Mouse (Mus musculus) lung, embryonic 14.5 days (tissue): ENCODE measurements around the gene Palld. TPM values are rescaled to one million over a fixed set of nuclear protein-coding genes. Genes with fewer than 3 reads are reported as not detected.
A peak's percentile ranks its signal among the peaks of the same experiment; 100 is the strongest.

Experiments
- ATAC-seq: fragments of 200-750 bp; cut with Nextera tagmentation; 2 replicates; pipeline ENCODE4 v1.8.0; 2017; ENCODE audit warnings: mild to moderate bottlenecking, moderate TSS enrichment, moderate library complexity; ENCODE audit not compliant: insufficient read depth
- DNase-seq: peaks from one replicate; pipeline ENCODE4 v3.0.0-alpha.2; 2015
- H3K27ac ChIP-seq: fragments of 300-500 bp; sonication (generic); 2 replicates; pipeline ENCODE4 v1.5.1; 2014; ENCODE audit warnings: low read depth, mild to moderate bottlenecking, moderate library complexity
- H3K27me3 ChIP-seq: fragments of 300-500 bp; sonication (generic); 2 replicates; pipeline ENCODE4 v1.6.1; 2014; ENCODE audit warnings: low read length, control low read depth; ENCODE audit not compliant: insufficient read depth
- H3K36me3 ChIP-seq: fragments of 300-500 bp; sonication (generic); 2 replicates; pipeline ENCODE4 v1.6.1; 2014; ENCODE audit warnings: control low read depth; ENCODE audit not compliant: insufficient read depth
- H3K4me1 ChIP-seq: fragments of 300-500 bp; sonication (generic); 2 replicates; pipeline ENCODE4 v1.6.1; 2014; ENCODE audit warnings: antibody characterized with exemption, control low read depth; ENCODE audit not compliant: insufficient read depth
- H3K4me2 ChIP-seq: fragments of 300-500 bp; sonication (generic); 2 replicates; pipeline ENCODE4 v1.6.1; 2014; ENCODE audit warnings: mild to moderate bottlenecking
- H3K4me3 ChIP-seq: fragments of 300-500 bp; sonication (generic); 2 replicates; pipeline ENCODE4 v1.5.1; 2014; ENCODE audit warnings: low read depth, low read length
- H3K9ac ChIP-seq: fragments of 300-500 bp; sonication (generic); 2 replicates; pipeline ENCODE4 v1.6.1; 2014
- H3K9me3 ChIP-seq: fragments of 300-500 bp; sonication (generic); 2 replicates; pipeline ENCODE4 v1.6.1; 2016; ENCODE audit warnings: low read depth, low read length, control low read depth
- CTCF ChIP-seq: IDR thresholded peaks from 2 replicates; pipeline ENCODE4 v1.5.1; 2016; ENCODE audit warnings: antibody characterized with exemption, low read depth
- WGBS: fragments of 180-500 bp; shearing (Covaris S2); extraction: QIAGEN DNeasy Blood & Tissue Kit; methylation state at CpG from one replicate; pipeline ENCODE4 v1.1.7; 2014; 5-methylcytosine and 5-hydroxymethylcytosine counted together
- polyA plus RNA-seq: library from polyadenylated mRNA; unstranded; fragments of >200 nt; fragmentation: Nextera tagmentation; extraction: Ambion mirVana; gene quantifications from 2 replicates; pipeline ENCODE4 v1.2.1, GENCODE M21; 2014

Gene Palld
- polyA plus RNA-seq, 1 experiment from 2014 or later, result 85.0 TPM

- Histone ChIP-seq H3K9ac (no peak overlapping the region), H3K4me1 (no peaks in the 10 kb centered on the region), H3K9me3 (no peaks in the 10 kb centered on the region), H3K4me2 (no peak overlapping the region), H3K27ac (no peak overlapping the region), H3K36me3 (no peaks in the 10 kb centered on the region), H3K27me3 (no peaks in the 10 kb centered on the region), H3K4me3 (no peak overlapping the region)
- no peak for TF ChIP-seq CTCF
- 86% methylated on average over 2 of the region's 2 CpGs for WGBS
- ATAC-seq (no peak), DNase-seq (no peak)
These were observed 16.8 kb upstream of the Palld start for GRCm38 (mm10) chr8:61919145-61919788.

DNA sequence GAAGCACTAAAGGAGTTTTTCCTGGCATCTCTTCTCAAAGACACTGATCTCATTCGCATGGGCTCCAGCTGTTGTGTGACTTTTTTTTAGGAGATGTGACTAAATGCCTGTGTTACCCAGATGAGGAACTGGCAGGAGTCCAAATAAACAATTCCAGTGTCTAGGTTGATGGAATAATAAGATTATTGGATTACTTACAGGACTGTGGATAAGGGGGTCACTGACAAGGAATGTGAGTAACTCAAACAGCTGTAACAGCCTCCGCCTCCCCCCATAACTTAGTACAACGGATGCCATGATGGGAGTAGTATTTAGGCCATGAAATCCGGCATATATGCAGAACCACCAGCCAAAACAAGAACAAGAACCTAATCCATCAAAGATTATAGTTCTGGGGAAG, 14.8 kb upstream of the Palld start:
- DNase-seq (peak; percentile 18), ATAC-seq (peak; percentile 38; the same call in 1 of the 2 replicates)
- H3K4me1 ChIP-seq, result no peaks in the 10 kb centered on the region
- H3K9ac ChIP-seq, result no peak overlapping the region
- no peaks in the 10 kb centered on the region for H3K9me3 ChIP-seq
- 51% methylated on average over 4 of the region's 4 CpGs for WGBS
- H3K4me3 ChIP-seq, result no peak overlapping the region
- no peaks in the 10 kb centered on the region for H3K27me3 ChIP-seq
- no peak overlapping the region for H3K4me2 ChIP-seq
- no peak overlapping the region for H3K27ac ChIP-seq
- TF ChIP-seq CTCF, result no peak
- no peaks in the 10 kb centered on the region for H3K36me3 ChIP-seq

DNA sequence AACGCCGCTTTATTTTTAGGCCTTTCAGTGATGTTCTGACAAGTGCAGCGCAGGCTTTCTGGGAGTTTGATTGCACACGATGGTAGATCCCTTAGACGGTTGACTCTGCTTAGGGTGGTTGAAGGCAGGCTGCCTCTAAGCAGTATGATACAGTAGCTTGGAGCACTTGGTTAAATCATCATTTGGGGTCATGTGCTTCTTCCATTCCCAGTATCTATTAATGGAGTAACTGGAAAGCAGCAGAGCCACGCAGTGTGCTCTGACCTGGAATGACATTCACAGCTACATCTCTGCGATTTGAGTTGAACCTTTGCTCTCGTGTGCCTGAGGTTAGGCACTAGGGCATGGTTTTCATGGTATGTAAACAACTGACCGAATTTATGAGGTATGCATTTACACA, 11.5 kb upstream of the Palld start:
- Histone ChIP-seq H3K4me3 (no peak overlapping the region), H3K9me3 (no peaks in the 10 kb centered on the region), H3K27ac (no peak overlapping the region), H3K4me2 (no peak overlapping the region), H3K9ac (no peak overlapping the region), H3K36me3 (no peaks in the 10 kb centered on the region), H3K27me3 (no peaks in the 10 kb centered on the region), H3K4me1 (no peaks in the 10 kb centered on the region)
- no peak for TF ChIP-seq CTCF
- no peak for ATAC-seq
- WGBS, result 63% methylated on average over 9 of the region's 9 CpGs
- no peak for DNase-seq

DNA sequence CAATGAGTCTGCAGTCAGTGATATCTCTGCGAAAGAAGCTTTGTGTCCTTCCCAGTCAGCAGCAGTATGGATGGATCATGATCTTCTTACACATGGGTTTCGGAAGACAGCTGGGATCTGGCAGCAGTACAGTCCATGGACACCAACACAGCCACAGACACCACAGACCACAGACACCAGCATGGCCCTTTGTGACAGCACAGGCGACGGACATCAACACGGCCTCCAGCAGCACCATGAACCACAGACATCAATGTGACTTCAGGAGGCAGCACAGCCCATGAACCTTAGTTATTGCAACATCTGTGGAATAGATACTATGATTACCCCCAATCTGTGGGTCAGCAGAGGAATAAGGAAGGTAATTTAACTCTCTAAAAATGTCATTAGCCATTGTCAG, 10.3 kb upstream of the Palld start:
- WGBS, result 92% methylated on average over 5 of the region's 5 CpGs
- no peaks in the 10 kb centered on the region for H3K27me3 ChIP-seq

GRCm38 (mm10) chr8:61909313-61909712, 6.8 kb upstream of the Palld start:
- 0 out of 2 replicates have a peak, but pooled peaks cover 2% of the 10 kb centered on the region for H3K4me1 ChIP-seq
- ATAC-seq, result no peak
- H3K27me3 ChIP-seq, result no peaks in the 10 kb centered on the region
- H3K27ac ChIP-seq, result no peak overlapping the region
- 77% methylated on average over 3 of the region's 3 CpGs for WGBS
- no peak for TF ChIP-seq CTCF
- no peaks in the 10 kb centered on the region for H3K9me3 ChIP-seq
- H3K36me3 ChIP-seq, result no peaks in the 10 kb centered on the region
- H3K4me3 ChIP-seq, result no peak overlapping the region
- no peak for DNase-seq
- no peak overlapping the region for H3K4me2 ChIP-seq
- H3K9ac ChIP-seq, result no peak overlapping the region

More for the DNA sequence above, 10.3 kb upstream of the Palld start:
- TF ChIP-seq CTCF, result no peak
- H3K4me2 ChIP-seq, result no peak overlapping the region
- DNase-seq, result no peak
- H3K27ac ChIP-seq, result no peak overlapping the region
- H3K4me3 ChIP-seq, result no peak overlapping the region
- ATAC-seq, result no peak
- H3K4me1 ChIP-seq, result 0 out of 2 replicates have a peak, but pooled peaks cover 2% of the 10 kb centered on the region
- no peak overlapping the region for H3K9ac ChIP-seq
- H3K9me3 ChIP-seq, result no peaks in the 10 kb centered on the region
- H3K36me3 ChIP-seq, result no peaks in the 10 kb centered on the region

DNA sequence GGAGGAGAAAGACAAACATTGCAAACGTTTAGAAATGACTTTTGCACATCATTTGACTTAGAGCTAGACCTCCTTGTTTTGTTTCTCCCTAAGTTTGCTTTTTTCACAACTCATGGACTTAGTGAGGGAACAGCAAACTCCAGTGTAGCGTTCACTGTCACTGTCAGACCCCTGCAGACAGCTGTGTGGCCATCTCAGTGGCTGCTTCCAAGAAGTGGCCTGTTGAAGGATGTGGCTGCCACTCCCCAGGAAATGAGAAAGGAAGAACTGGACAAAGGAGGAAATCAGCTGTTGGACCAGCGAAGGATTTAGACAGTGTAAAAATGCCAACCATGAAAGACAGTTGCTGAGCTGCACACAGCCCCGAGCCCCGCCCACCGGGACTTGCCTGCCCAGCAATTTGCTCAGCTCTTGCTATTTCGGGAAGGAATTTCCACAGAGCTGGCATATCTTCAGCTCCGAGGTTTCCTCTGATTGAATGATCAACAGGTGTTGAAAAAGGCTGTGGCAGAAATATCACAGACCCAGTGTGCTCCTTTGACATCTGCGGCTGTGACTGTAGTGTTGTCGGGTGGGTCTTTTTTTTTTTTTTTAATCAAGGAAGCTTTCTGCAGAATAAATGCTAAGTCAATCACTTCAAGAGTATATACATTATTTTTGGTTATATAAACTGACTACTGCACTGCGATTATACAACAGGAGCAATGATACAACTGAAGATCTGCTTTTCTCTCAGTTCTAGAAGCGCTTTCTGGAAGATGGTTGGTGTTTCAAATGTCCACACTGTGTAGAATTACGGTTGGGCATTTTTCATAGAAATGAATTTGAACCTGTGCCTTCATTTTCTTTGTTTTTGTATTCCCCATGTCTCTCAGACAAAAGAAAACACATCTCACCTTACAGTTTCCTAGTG, 6.1 kb upstream of the Palld start:
- DNase-seq (peak; percentile 83), ATAC-seq (peak; percentile 87)
- no peak overlapping the region; the same call in 1 of the 2 replicates for H3K9ac ChIP-seq
- no peaks in the 10 kb centered on the region for H3K27me3 ChIP-seq
- H3K9me3 ChIP-seq, result no peaks in the 10 kb centered on the region
- no peak overlapping the region for H3K4me3 ChIP-seq
- H3K36me3 ChIP-seq, result no peaks in the 10 kb centered on the region
- peak overlapping the region; percentile 65; the same call in 1 of the 2 replicates for H3K27ac ChIP-seq
- 0 out of 2 replicates have a peak, but pooled peaks cover 2% of the 10 kb centered on the region for H3K4me1 ChIP-seq
- WGBS, result 37% methylated on average over 13 of the region's 13 CpGs
- no peak for TF ChIP-seq CTCF
- peak overlapping the region; percentile 45 for H3K4me2 ChIP-seq
